Mouse (Mus musculus) liver, embryonic 14.5 days (tissue): ENCODE measurements around the gene Phyhipl. TPM values are rescaled to one million over a fixed set of nuclear protein-coding genes. Genes with fewer than 3 reads are reported as not detected.
A peak's percentile ranks its signal among the peaks of the same experiment; 100 is the strongest.

Experiments
- ATAC-seq: fragments of 200-750 bp; cut with Nextera tagmentation; 2 replicates; pipeline ENCODE4 v1.8.0; 2017; ENCODE audit warnings: moderate number of reproducible peaks, mild to moderate bottlenecking, moderate library complexity; ENCODE audit not compliant: insufficient read depth
- DNase-seq, 3 experiments: peaks; one replicate each; pipeline ENCODE4 v3.0.0-alpha.2; 2012 to 2013; ENCODE audit warnings: low read depth in 3 of 3, low spot score in 3 of 3
- H3K27ac ChIP-seq: fragments of 300-500 bp; sonication (generic); 2 replicates; pipeline ENCODE4 v1.5.1; 2014; ENCODE audit warnings: moderate library complexity, mild to moderate bottlenecking, control low read depth, inconsistent platforms
- H3K27me3 ChIP-seq: fragments of 300-500 bp; sonication (generic); 2 replicates; pipeline ENCODE4 v1.6.1; 2014; ENCODE audit warnings: mild to moderate bottlenecking, low read length, moderate library complexity; ENCODE audit not compliant: control insufficient read depth, insufficient read depth
- H3K36me3 ChIP-seq: fragments of 300-500 bp; sonication (generic); replicated peaks from 2 replicates; pipeline ENCODE4 v1.6.1; 2014; ENCODE audit warnings: low read depth; ENCODE audit not compliant: control insufficient read depth, insufficient read depth
- H3K4me1 ChIP-seq, 2 experiments: fragments of 200-500 bp in 1 of 2; fragments of 300-500 bp in 1 of 2; sonication (generic) in 1 of 2; replicated peaks; 2 replicates each; pipeline ENCODE4 v1.6.1; 2012 to 2014; ENCODE audit warnings: antibody characterized with exemption in 1 of 2, inconsistent platforms in 1 of 2, low read length in 1 of 2; ENCODE audit not compliant: control insufficient read depth in 2 of 2, insufficient read depth in 2 of 2
- H3K4me2 ChIP-seq: fragments of 300-500 bp; sonication (generic); 2 replicates; pipeline ENCODE4 v1.6.1; 2014; ENCODE audit warnings: low read depth, mild to moderate bottlenecking, control low read depth, moderate library complexity
- H3K4me3 ChIP-seq, 2 experiments: fragments of 200-500 bp in 1 of 2; fragments of 300-500 bp in 1 of 2; sonication (generic) in 1 of 2; 2 replicates each; pipeline ENCODE4 v1.5.1; 2012 to 2014; ENCODE audit warnings: low read depth in 2 of 2, low read length in 2 of 2, mild to moderate bottlenecking in 2 of 2, control low read depth in 1 of 2, inconsistent platforms in 1 of 2, moderate library complexity in 1 of 2; ENCODE audit not compliant: insufficient read depth in 1 of 2
- H3K9ac ChIP-seq: fragments of 300-500 bp; sonication (generic); replicated peaks from 2 replicates; pipeline ENCODE4 v1.6.1; 2014; ENCODE audit warnings: mild to moderate bottlenecking, control low read depth, moderate library complexity
- H3K9me3 ChIP-seq: fragments of 300-500 bp; sonication (generic); 2 replicates; pipeline ENCODE4 v1.6.1; 2016; ENCODE audit warnings: low read length, mixed read lengths; ENCODE audit not compliant: control insufficient read depth
- CTCF ChIP-seq: IDR thresholded peaks from 2 replicates; pipeline ENCODE4 v1.5.1; 2016; ENCODE audit warnings: antibody characterized with exemption, low read depth, control low read depth
- EP300 ChIP-seq: IDR thresholded peaks from 2 replicates; pipeline ENCODE4 v1.6.1; 2016; ENCODE audit warnings: antibody characterized with exemption, low read depth
- WGBS: fragments of 180-500 bp; shearing (Covaris S2); extraction: QIAGEN DNeasy Blood & Tissue Kit; methylation state at CpG from one replicate; pipeline ENCODE4 v1.1.7; 2014; ENCODE audit not compliant: insufficient replicate concordance; 5-methylcytosine and 5-hydroxymethylcytosine counted together
- polyA plus RNA-seq, 2 experiments: library from polyadenylated mRNA; depleted of rRNA in 1 of 2; stranded (reverse) in 1 of 2; unstranded in 1 of 2; fragments of >200 nt; fragmentation: Nextera tagmentation in 1 of 2; extraction: Ambion mirVana in 1 of 2; gene quantifications; 2 replicates each; pipeline versions ENCODE4 v1.2.1 to v1.2.3; 2012 to 2014

Gene Phyhipl
- polyA plus RNA-seq, 2 experiments: 0.01 to 0.08 TPM

DNA sequence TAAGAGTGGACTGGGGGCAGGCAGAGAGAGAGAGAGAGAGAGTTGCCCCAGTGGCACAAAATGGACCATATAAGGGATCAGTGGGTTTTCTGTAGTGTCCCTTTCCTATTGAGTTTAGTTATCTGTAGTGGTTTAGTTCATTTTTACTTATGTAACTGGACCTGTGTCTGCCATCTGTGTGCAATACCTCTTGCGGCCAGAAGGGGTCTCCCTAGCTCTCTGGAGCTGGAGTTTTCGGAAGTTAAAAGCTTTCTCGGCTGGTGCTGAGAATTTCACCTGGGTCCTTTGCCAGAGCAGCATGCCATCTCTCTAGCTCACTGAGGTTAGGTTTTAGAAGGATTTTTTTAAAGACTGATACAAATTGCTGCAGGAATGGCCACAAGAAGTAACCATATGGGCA lies 147.9 kb downstream of the Phyhipl start:
- peak; percentile 57 for TF ChIP-seq CTCF
- TF ChIP-seq EP300: no peak
- WGBS: 68% methylated on average over 3 of the region's 3 CpGs
- H3K9ac ChIP-seq: no peak overlapping the region
- no peak overlapping the region for H3K4me2 ChIP-seq
- DNase-seq (no peak), ATAC-seq (no peak)
- no peaks in the 10 kb centered on the region for H3K36me3 ChIP-seq
- no peaks in the 10 kb centered on the region for H3K9me3 ChIP-seq
- no peaks in the 10 kb centered on the region for H3K4me1 ChIP-seq
- H3K27ac ChIP-seq: no peak overlapping the region
- H3K4me3 ChIP-seq: no peak overlapping the region
- H3K27me3 ChIP-seq: no peaks in the 10 kb centered on the region

Other genes with a start within 250 kb of the Phyhipl start
- gene Fam13c, start 215.5 kb downstream of the Phyhipl start, polyA plus RNA-seq (2012; rRNA removed): 0.06 and 0.11 TPM in 2 replicates
- 0.08 and 0.10 TPM in 2 replicates for gene Fam13c, start 215.5 kb downstream of the Phyhipl start, polyA plus RNA-seq (2014; fragmentation: Nextera tagmentation; extraction: Ambion mirVana)